Mouse (Mus musculus) cerebellum, postnatal 25 days (tissue): ENCODE measurements around the gene Trap1a.
"Not testable (repeated sequence)": the region's sequence is repeated elsewhere in the genome, so short reads cannot be mapped to it uniquely, and the experiment has no call there.

ENCODE experiments used
- DNase-seq, 2 experiments: peaks; one replicate each; pipeline ENCODE4 v3.0.0; 2021; ENCODE audit warnings: mixed read lengths in 2 of 2

The Trap1a gene

GRCm38 (mm10) chrX:139333263-139333994 is at the start of gene Trap1a:
Trap1a (plus strand) TSS chrX:139333683.
- DNase-seq, result no peak

DNA sequence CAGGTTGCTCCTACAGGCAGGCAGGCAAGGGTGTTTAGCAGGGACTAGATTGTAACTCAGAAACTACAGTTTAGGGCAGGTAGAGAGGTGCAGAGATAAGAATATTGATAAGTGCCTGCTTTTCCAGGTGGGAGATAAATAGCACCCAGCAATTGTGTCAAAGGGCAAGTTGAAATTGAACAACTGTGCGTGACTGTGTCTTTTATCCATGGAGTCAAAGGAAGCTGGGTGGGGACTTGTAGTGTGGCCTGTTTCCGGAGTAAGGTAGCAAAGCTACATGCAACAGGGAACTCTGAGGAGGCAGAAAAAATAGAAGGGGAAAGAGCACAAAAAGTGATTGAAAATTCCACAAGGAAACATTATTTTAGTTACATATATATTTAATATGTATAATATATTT is 40.4 kb upstream of the Trap1a start:
- no peak for DNase-seq

GRCm38 (mm10) chrX:139295325-139295724 is 38.2 kb upstream of the Trap1a start:
- no peak for DNase-seq

- DNase-seq, result not testable (repeated sequence)
These were observed 16.1 kb upstream of the Trap1a start for GRCm38 (mm10) chrX:139317356-139317755.

DNA sequence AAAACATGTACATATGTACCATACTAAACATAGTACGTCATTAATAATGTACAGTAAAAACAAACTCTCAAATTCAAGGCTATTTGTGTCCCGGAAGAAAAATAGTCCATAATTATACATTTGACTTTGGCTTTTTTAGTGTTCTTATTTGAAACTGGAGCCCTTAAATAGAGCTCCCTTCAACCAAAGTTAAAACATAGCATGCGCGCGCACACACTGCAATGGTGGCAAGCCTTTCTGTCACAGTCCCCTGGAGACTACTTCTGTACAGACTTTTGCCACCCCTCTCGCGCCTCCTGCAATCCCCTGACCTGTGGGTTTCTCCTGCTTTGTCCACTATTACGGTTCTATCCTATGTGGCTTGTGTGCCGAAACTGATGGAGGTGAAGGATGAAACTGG is 900 bp upstream of the Trap1a start:
- DNase-seq, result no peak

DNA sequence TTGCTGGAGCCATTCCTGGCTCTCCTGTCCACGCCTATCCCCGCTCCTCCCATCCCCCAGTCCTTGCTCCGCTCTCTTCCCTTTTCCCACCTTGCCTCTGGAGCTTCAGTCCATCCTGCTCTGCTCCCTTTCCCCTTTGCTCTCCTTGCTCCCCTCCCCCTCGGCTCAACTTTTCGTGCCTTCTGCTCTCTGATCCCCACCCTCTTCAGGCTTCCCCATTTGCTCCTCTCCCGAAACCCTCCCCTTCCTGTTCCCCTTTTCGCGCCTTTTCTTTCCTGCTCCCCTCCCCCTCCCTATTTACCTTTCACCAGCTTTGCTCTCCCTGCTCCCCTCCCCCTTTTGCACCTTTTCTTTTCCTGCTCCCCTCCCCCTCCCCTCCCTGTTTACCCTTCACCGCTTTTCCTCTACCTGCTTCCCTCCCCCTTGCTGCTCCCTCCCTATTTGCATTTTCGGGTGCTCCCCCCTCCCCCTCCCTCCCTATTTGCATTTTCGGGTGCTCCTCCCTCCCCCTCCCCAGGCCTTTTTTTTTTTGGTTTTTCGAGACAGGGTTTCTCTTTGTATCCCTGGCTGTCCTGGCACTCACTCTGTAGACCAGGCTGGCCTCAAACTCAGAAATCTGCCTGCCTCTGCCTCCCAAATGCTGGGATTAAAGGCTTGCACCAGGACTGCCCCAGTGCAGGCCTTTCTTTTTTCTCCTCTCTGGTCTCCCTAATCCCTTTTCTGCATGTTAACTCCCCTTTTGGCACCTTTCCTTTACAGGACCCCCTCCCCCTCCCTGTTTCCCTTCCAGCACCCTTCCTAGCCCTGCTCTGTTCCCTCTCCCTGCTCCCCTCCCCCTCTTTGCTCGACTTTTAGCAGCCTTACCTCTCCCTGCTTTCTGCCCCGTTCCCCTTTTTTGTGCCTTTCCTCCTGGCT is 1.3 kb downstream of the Trap1a start:
- DNase-seq, result no peak

DNA sequence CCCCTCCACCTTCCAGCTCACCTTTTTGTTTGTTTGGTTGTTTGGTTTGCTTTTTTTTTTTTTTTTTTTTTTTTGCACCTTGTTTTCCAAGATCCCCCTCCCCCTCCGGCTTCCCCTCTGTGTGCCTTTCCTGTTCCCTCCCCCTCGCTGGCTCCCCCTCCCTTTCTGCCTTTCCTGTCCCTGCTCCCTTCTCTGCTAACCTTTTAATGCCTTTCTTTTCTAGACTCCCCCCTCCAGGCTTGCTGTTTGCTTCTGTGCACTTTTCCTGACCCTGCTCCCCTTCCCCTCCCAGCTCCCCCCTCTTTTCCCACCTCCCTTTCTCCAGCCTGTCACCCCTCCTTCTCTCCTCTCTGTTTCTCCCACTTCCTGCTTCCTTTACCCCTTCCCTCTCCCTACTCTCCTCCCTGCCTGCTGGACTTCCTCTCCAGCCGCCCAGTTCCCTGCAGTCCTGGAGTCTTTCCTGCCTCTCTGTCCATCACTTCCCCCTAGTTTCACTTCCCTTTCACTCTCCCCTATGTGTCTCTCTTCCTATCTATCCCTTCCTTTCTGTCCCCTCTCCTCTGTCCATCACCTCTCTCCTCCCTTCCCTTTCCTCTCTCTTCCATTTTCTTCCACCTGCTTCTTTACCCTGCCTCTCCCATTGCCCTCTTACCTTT is 2.1 kb downstream of the Trap1a start:
- no peak for DNase-seq

DNA sequence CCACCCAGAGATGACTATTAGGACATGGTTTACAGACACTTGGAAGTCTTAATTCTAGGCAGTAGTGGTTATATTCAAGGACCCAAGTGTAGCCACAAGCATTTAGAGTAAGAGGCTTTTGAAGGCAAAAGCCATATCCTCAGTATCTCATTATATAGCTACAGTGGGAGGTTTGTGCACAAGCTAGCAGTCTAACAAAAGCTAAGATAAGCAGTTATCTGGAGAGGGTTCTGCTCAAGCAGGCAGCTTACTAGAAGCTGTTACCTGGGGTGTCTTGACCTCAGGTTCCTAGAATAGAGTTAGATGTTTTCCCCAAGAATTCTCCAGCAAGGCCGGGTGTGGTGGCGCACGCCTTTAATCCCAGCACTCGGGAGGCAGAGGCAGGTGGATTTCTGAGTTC is 6.1 kb downstream of the Trap1a start:
- DNase-seq, result no peak

- no peak for DNase-seq
These were observed 7.7 kb downstream of the Trap1a start for GRCm38 (mm10) chrX:139341185-139341584.

DNA sequence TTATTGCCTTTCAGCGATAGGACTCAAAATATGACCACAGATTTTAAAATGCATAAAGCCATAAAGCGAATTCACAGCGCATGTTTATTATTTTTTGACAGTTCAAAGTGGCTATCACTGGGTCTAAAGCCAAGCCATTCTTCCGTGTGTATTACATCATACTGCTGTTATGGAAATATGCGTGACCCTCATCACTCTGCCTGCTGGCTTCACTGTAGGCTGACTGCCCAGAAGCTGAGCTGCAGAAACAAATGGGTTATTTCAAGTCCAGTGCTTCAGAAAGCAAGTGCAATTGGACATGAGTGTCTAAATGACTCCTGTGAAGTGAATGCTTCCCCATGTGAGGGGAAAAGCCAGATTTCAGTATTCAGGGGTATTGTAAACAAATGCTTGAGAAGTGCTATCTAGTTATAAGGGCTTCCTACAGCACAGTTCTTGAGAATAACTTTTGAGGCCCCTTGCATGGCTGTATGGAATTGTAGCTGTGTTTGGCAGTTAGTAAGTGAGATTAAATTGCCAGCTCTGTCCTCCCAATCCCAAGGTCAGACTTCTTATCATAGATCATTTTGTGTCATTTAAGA is 18.8 kb downstream of the Trap1a start:
- no peak for DNase-seq

DNA sequence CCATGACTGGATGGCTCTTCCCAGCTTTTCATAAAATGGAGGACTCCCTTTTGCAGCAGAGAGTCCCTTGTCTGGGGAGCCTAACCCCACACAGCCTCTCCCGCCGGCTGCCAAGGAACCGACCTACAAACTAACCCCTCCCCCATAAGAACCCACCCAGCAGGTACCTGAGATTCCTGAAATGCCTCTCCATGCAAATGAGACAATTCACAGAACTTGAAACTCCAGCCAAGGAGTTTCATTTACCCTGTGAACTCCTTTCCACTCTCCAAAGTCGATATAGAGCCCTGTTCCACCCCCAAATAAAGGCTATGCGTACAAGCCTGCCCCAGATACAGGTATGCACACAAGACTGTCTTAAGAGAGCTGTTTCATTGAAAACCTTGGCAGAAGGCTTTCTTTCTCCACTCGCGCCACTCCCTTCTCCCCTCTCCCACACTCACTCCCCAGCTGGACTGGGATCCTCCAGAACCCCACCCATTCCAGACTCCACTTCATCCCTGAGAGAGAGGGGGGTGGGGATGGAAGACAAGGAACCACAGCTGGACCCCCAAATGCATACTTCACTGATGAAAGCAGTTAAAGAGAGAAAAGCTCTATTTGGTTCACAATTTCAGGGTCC is 24.3 kb downstream of the Trap1a start:
- DNase-seq, result no peak

DNA sequence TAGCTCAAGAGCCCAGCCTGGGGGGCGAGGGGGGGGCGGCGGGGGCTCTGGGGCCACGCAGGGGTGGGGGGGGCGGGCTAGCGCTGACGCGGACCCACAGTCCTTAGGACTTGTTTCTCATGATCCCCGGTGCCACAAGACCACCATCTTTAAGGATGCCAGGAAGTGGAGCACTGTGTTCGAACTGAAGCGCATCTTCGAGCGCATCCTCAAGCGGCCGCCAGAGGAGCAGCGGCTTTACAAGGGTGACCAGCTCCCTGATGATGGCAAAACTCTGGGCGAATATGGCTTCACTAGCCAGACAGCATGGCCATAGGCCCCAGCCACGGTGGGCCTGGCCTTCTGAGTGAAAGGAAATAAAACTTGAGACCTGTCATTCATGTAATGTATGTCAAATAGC is 24.9 kb downstream of the Trap1a start:
- DNase-seq, result no peak

DNA sequence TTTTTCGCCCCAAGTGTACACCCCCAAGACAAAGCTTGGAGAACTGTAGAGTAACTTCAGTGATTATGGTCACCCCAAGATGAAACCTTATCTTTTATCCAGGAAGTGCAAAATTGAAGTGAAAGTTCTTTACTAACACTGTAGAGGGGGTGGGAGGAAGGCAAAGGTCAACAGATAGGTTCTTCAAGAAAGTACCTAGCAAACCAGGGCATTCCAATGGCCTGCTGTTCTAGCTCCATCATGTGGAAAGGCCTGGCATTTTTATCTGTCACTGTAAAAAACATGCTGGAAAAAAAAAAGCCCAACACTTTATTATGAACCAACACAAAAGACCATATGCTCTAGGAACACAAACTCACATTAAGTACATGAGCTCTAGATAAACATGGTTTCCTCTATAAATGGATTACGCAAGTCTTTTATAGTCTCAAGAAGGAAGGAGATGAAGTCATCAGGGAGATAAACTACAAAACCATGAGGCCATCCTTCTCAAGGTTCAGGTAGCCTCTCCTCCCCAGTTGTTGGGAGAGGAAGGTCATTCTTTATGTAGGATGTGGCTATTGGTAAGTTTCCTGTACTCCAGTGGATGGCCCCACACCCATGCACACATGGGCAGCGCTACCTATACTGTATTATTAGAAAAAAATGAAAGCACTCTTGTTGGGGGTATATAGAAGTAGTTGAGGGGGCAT is 33.5 kb downstream of the Trap1a start:
- no peak for DNase-seq

- DNase-seq, result no peak
These were observed 34.0 kb downstream of the Trap1a start for GRCm38 (mm10) chrX:139367529-139367908.

DNA sequence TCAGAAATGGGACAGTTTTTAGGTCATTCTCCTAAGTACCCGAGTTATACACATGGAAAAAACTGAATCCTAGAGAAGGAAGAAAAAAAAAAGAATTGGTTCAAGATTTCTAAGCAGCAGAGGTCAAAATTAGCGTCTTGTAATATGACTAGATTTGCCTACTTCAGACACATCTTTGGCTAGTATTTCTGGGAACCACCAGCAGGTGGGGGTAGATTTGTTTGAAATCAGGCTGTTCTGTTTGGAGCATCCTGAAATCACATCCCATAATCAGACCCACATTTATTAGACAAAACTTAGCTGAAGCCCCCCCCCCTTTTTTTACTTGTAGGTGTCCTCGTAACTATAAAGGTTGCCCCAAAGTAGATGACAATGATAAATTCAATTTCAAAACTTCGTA is 35.6 kb downstream of the Trap1a start:
- DNase-seq, result peak in 1 of 2 experiments; percentile 3

GRCm38 (mm10) chrX:139372665-139373064 is 39.2 kb downstream of the Trap1a start:
- no peak for DNase-seq
